Mouse (Mus musculus) cortical plate, adult 2 months (tissue): Measurements from ENCODE around the gene Rassf2.

Experiments used
- CTCF ChIP-seq: fragments of 200-500 bp; IDR thresholded peaks from 2 replicates; pipeline ENCODE4 v1.5.1; 2011; ENCODE audit warnings: mild to moderate bottlenecking, control low read depth, low read length; ENCODE audit not compliant: insufficient read depth; ENCODE audit errors: extremely low read depth
- POLR2A ChIP-seq: fragments of 200-500 bp; IDR thresholded peaks from 2 replicates; pipeline ENCODE4 v1.6.1; 2011; ENCODE audit warnings: mild to moderate bottlenecking, low read length, control low read depth; ENCODE audit not compliant: insufficient read depth; ENCODE audit errors: extremely low read depth

DNA sequence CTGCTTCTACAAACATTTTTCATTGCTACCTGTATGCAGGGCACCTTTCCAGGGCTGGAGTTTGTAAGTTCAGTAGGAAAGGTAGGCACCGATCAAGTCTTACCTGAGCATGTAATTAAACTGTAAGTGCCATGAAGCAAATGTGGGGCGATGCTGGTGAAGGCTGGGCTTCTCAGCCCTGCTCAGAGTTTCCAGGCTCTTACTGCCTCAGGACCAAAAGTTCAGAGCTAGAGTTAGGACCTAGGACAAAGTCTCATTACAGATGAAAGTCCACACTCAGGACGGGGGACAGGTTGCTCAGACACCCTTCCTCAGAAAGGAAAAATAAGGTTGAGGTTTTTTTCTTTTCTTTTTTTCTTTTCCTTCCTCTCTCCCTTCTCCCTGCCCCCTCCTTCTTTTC is 19.4 kb upstream of the Rassf2 start:
- TF ChIP-seq CTCF (no peak), POLR2A (no peak)
